Mouse (Mus musculus): Measurements from ENCODE around the gene Slc16a5.

Gene Slc16a5

DNA sequence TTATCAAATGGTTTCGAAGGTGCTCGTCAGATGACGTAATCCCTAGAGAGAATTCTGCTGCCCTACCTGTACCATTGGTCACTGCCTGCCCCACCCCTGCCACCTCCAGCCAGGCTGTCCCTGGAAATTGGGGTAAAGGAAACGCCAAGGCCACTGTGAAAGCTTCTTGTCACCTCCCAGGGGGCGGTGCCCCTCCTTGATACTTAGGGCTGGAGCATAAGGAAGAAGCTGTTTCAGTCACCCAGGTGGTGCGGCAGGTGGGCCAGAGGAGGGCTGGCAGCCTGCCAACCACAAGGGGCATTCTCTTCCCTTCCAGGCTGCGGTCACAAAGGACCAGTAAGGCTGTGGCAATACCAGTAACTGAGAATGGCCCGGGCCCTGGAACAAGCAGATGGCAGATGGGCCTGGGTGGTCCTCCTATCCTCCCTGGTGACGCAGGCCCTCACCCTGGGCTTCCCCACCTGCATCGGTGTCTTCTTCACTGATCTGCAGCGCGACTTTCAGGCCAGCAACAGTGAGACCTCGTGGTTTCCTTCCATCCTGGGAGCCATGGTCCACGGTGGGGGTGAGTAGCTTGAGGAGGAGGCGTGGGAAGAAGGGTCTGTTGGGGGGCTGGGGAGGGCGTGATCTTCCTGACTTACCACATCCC lies at the start of gene Slc16a5:
TSS of gene Slc16a5 (plus strand) at position 232 of the 649 bp plus-strand sequence.
- peak; percentile 86 for DNase-seq

DNA sequence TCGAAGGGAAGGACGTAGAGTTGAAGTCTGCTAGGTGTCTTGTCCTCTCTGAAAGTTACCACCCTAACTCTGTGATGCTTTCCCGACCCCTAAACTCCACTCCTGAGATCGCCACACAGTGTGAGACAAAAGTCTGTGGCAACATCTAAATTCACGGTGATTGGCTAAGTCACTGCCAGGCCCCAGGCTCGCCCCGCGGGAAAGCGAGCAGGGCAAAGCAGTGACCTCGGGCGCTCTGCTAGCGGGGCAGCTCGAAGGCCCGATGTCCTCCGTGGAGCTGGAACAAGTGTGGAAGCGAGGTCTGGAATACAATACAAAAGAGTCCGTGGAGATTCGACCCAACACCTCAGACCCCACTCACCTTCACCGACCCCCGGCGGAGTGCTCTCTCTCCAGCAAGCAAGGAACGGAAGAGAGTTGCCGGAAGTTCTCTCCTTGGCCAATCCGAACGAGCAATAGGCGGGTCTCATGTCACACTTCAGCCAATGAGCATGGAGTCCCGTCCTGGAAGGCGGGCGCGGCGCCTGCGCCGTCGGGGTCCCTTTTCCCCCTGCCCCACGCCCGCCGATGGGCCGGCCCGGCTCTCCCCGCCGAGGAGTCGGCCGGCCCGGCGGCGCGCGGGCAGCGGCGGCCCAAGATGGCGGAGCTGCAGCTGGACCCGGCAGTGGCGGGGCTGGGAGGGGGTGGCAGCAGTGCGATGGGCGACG lies 42.6 kb upstream of the Slc16a5 start, which contains the start of the genes Atp5h and Kctd2:
TSS of gene Atp5h (minus strand) at position 432 of the 707 bp plus-strand sequence.
TSS of gene Kctd2 (plus strand) at position 598 of the 707 bp plus-strand sequence.
- peak; percentile 93 for DNase-seq

GRCm38 (mm10) chr11:115420336-115421190 lies 41.7 kb upstream of the Slc16a5 start:
- DNase-seq: peak; percentile 74

GRCm38 (mm10) chr11:115421328-115421727 lies 40.9 kb upstream of the Slc16a5 start:
- DNase-seq: no peak

DNA sequence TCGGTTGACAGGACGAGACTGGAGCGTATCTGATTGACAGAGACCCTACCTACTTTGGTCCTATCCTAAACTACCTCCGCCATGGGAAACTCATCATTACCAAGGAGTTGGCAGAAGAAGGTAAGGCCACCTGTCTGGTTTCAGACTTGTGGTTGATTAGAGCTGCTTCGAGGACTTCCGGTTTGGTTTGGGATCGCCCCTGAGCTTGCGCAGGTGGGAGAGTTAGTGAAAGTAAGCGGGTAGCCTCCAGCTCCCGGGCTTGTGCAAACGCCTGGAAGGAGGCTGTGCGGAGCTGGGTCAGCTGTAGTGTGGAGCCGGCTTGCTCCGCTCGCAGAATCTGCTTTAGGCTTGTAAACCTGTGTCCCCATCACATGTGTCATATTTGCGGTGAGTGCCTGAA lies 40.3 kb upstream of the Slc16a5 start:
- peak; percentile 47 for DNase-seq

- no peak for DNase-seq
These were observed 39.2 kb upstream of the Slc16a5 start for GRCm38 (mm10) chr11:115423091-115423490.

DNA sequence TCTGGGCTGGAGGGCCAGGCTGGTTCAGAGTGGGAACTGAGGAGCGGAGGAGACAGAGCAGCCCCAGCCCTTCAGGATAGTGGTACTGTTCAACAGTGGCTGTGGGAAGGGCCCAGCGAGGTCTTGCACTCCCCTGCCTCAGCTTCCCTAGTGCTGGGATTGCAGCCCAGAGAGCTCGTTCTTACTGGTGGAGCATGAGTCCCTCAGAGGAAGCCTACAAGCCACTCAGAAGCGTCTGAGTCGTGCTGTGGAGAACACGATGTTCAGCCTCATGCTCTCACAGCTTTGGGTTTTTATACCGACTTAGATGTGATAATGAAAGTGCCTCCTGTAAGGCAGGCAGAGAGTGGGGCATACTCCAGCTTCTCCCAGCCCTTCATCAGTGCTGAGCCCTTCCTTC lies 37.6 kb upstream of the Slc16a5 start:
- peak; percentile 51 for DNase-seq

- no peak for DNase-seq
These were observed 36.6 kb upstream of the Slc16a5 start for GRCm38 (mm10) chr11:115425671-115426070.

GRCm38 (mm10) chr11:115427482-115428331 lies 34.6 kb upstream of the Slc16a5 start:
- DNase-seq: peak; percentile 81

- DNase-seq: no peak
These were observed 33.0 kb upstream of the Slc16a5 start for GRCm38 (mm10) chr11:115429307-115429706.

DNA sequence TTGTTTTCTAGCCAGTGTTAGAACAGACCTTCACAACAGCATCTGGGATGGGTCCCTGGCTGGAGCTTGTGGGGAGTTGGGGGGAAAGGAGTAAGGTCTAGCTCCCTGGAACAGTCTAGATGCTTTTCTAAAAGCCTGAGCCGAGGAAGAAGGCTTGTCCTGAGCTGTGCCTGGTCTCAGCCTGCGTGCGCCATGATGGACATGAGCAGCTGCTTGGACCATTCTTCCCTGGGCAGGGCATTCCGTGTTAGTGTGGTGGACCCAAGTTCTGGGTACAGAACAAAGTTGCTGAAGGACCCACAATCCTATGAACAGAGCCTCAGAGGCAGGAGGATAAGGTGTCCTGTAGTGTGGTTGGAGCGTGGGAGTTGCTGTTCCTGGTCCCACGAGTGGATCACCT lies 31.7 kb upstream of the Slc16a5 start:
- no peak for DNase-seq

DNA sequence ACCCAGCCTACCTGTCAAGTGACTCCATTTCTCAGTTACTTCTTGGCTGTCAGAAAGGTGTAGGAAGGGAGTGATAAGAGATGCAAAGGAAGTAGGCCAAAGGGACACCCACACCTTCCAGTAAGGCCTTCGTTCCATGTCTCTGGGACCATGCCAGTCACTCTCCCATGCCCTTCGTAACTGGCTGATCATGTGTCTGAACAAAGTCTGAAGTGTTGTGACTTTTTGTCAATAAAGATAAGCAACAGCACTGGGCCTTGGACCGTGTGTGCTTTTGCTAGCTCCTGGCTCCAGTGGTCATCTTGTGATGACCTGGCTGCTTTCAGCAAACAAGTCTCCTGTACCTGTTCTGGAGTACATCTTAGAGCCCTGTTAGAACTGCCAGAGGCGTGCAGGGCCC lies 29.5 kb upstream of the Slc16a5 start:
- no peak for DNase-seq

- DNase-seq: no peak
These were observed 28.9 kb upstream of the Slc16a5 start for GRCm38 (mm10) chr11:115433342-115433741.

GRCm38 (mm10) chr11:115435596-115436337 lies 26.5 kb upstream of the Slc16a5 start:
- DNase-seq: peak; percentile 41

- no peak for DNase-seq
These were observed 24.6 kb upstream of the Slc16a5 start for GRCm38 (mm10) chr11:115437571-115438122.

DNA sequence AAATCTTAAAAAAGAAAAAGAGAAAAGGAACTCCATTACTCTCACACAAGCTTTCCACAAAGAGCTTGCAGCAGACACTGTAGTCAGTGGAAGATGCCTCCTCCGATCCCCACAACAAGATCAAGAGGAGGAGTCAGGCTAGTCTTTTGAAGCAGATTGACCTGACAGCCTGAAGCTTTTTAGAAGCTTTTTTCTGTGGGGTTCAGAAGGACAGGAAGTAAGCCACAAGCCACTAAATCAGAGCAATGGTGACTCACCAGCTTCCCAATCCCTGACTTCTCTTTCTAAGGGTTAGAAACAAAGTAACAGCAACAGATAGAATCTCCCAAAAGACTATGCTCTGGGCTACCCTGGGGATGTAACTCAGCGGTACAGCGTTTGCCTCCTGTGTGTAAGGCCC lies 22.9 kb upstream of the Slc16a5 start:
- no peak for DNase-seq

DNA sequence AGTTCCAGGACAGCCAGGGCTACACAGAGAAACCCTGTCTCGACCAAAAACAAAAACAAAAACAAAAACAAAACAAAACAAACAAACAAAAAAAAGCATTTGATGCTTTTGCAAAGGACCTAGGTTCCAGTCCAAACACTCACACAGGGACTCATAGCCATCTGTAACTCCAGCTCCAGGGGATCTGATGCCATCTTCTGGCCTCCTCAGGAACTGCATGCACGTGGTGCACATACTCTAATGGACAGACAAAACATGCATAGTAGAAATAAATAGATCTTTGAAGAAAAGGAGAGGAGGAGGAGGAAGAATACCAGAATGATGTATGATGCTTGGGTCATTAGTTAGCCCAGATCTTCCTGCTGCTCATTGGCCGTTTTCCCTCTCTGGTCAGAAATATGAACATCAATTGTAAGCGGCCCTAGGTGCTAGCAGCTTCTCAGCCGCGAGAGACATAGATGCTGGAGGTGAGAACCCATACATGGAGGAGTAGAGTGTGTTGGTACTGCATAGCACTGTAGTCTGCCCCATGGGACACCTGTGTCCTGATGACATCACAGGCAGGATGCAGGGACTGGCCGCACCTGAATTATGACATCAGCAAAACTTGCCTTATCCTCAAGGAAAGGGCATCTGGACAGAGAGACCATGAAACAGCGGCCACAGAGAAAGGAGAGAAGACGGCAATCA lies 22.2 kb upstream of the Slc16a5 start, which contains the start of gene Trim80:
TSS of gene Trim80 (plus strand) at position 640 of the 690 bp plus-strand sequence.
- DNase-seq: peak; percentile 55

DNA sequence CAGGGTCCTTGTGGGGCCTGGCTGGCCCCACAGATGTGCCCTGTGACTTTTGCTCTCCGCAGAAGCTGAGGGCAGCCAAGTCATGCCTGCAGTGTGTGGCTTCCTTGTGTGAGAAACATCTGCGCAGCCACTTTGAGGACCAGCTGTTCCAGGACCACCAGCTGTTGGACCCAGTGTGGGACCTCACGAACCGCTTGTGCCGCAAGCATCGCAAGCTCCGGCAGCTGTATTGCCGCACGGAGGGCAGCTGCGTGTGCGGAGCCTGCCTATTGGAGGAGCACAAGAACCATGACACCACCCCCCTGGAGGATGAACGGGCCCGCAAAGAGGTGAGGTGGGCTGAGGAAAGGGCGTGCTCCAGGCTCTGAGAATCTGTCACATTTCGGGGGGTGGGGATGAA lies 20.9 kb upstream of the Slc16a5 start:
- peak; percentile 66 for DNase-seq

DNA sequence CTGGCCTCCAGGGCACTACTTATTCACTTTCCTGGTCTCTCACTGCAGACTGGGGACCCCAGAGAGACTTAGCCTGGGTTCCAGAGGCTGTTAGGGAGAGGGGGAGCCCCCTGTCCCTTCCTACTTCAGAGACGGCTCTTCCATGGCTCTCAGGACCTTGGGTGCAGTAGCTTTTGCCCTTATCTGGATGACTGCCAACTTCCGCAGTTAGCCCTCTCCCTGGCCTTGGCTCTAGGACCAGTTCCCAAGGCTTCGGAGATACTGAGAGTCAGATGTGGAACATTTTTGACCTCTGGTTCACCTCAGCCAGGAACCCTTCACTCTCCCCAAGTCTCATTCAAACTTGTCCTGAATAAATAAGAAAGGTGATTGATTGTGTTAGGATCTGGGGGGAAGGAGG lies 15.4 kb upstream of the Slc16a5 start:
- DNase-seq: no peak

DNA sequence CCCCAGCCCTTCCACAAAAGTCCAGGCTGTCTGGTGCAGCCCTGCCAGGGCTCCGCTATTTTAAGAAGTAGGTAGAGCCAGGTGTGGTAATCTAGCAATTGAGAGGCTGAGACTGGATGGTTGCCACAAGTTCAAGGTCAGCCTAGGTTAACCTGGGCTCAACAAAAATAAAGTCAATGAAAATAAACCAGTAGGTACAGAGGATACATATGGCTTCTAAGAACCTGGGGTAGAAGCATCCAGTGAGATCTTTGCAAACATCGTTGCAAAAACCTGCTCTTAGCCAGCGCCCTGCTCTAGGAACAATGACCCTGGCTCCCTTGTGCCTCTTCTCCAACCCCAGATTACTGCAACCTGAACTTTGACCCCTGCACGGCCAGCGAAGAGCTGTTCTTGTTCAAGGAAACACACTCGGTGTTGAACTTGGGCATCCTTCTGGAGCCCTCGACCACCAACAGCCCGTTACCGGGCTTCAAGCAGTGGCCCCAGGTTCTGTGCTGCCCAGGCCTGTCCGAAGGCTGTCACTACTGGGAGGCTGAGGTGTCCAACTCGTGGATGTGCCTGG lies 14.9 kb upstream of the Slc16a5 start:
- peak; percentile 27 for DNase-seq
